Mouse (Mus musculus) small intestine, adult 2 months (tissue): Measurements from ENCODE around the gene Smarcc2.

ENCODE experiments used
- CTCF ChIP-seq: fragments of 200-500 bp; IDR thresholded peaks from 2 replicates; pipeline ENCODE4 v1.5.1; 2012; ENCODE audit warnings: low read depth, mild to moderate bottlenecking, control low read depth, inconsistent platforms, low read length, moderate library complexity, mixed read lengths; ENCODE audit not compliant: insufficient replicate concordance, insufficient read length; ENCODE audit errors: extremely low read depth
- POLR2A ChIP-seq: fragments of 200-500 bp; IDR thresholded peaks from 2 replicates; pipeline ENCODE4 v1.6.1; 2012; ENCODE audit warnings: low read depth, mild to moderate bottlenecking, control low read depth, inconsistent platforms, low read length, moderate library complexity

DNA sequence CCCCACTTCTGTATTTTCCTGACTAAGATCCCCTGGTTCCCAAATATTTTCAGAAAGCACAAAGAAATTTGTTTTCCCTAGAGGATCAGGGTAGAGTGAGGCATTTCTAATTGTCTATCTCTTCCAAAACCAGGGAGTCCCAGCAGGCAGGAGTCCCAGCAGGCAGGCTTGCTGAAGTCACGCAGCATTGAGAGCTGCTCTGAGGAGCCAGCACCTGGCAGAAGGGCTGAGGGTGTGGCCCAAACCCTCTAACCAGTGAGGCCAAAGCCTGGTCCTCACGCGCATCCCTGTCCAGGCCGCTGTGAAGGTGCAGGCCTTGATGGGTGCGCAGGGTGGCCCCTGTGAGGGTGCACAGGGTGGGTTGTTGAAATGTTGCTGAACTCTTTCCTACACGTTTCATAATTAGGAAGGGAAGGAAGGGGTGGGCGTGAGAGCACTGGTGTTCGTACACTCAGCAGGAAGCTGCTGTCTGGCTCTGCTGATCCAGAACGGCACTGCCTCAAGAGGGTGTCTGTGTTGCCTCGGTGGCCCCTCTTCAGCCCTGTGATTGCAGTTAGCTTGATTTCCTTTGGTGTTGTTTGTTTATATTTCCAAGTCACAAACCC is 20.3 kb upstream of the Smarcc2 start:
- TF ChIP-seq CTCF (no peak), POLR2A (no peak)
